Mouse (Mus musculus) liver, postnatal 0 days (tissue): Measurements from ENCODE around the gene Pitpnm2.

Source experiments
- CTCF ChIP-seq: sonication (generic); IDR thresholded peaks from 2 replicates; pipeline ENCODE4 v1.5.1; 2016; ENCODE audit warnings: antibody characterized with exemption, low read depth
- EP300 ChIP-seq: IDR thresholded peaks from 2 replicates; pipeline ENCODE4 v1.6.1; 2016; ENCODE audit warnings: antibody characterized with exemption, low read depth, mild to moderate bottlenecking

- TF ChIP-seq CTCF = no peak
- no peak for TF ChIP-seq EP300
These were observed 28.4 kb downstream of the Pitpnm2 start for GRCm38 (mm10) chr5:124221037-124221735.
